Mouse (Mus musculus) induced T-regulatory cell, adult 2 months (primary cell): Measurements from ENCODE around the gene Fam160b1.

Experiments
- DNase-seq: peaks from one replicate; pipeline ENCODE4 v3.0.0-alpha.2; 2012; ENCODE audit warnings: low read depth

The Fam160b1 gene

GRCm38 (mm10) chr19:57344678-57345077, 15.8 kb upstream of the Fam160b1 start:
- no peak for DNase-seq

GRCm38 (mm10) chr19:57349096-57349495, 11.4 kb upstream of the Fam160b1 start:
- DNase-seq = no peak

- DNase-seq = no peak
These were observed 8.0 kb upstream of the Fam160b1 start for GRCm38 (mm10) chr19:57352337-57352935.

- no peak for DNase-seq
These were observed 7.3 kb upstream of the Fam160b1 start for GRCm38 (mm10) chr19:57353228-57353627.

GRCm38 (mm10) chr19:57354050-57354449, 6.4 kb upstream of the Fam160b1 start:
- DNase-seq = no peak

- DNase-seq = no peak
These were observed 5.8 kb upstream of the Fam160b1 start for GRCm38 (mm10) chr19:57354715-57355114.

- DNase-seq = peak; percentile 87
These were observed 4.8 kb upstream of the Fam160b1 start for GRCm38 (mm10) chr19:57355451-57356251.

- peak; percentile 75 for DNase-seq
These were observed 4.2 kb upstream of the Fam160b1 start for GRCm38 (mm10) chr19:57356273-57356672.

GRCm38 (mm10) chr19:57357244-57357643, 3.2 kb upstream of the Fam160b1 start:
- DNase-seq = peak; percentile 64

GRCm38 (mm10) chr19:57357811-57358210, 2.7 kb upstream of the Fam160b1 start:
- DNase-seq = peak; percentile 35

- DNase-seq = peak; percentile 93
These were observed 2.2 kb upstream of the Fam160b1 start for GRCm38 (mm10) chr19:57358322-57358721.

GRCm38 (mm10) chr19:57358836-57359598, 1.5 kb upstream of the Fam160b1 start:
- no peak for DNase-seq

GRCm38 (mm10) chr19:57359701-57360326, 666 bp upstream of the Fam160b1 start:
- no peak for DNase-seq

GRCm38 (mm10) chr19:57361131-57361938, 855 bp downstream of the Fam160b1 start:
- peak; percentile 64 for DNase-seq

- DNase-seq = peak; percentile 42
These were observed 1.4 kb downstream of the Fam160b1 start for GRCm38 (mm10) chr19:57361939-57362307.

- peak; percentile 19 for DNase-seq
These were observed 2.1 kb downstream of the Fam160b1 start for GRCm38 (mm10) chr19:57362586-57362985.

- DNase-seq = peak; percentile 14
These were observed 2.6 kb downstream of the Fam160b1 start for GRCm38 (mm10) chr19:57363076-57363475.

- no peak for DNase-seq
These were observed 3.1 kb downstream of the Fam160b1 start for GRCm38 (mm10) chr19:57363538-57363937.

- DNase-seq = no peak
These were observed 4.6 kb downstream of the Fam160b1 start for GRCm38 (mm10) chr19:57364942-57365673.

- DNase-seq = no peak
These were observed 5.5 kb downstream of the Fam160b1 start for GRCm38 (mm10) chr19:57366007-57366406.

- DNase-seq = no peak
These were observed 6.1 kb downstream of the Fam160b1 start for GRCm38 (mm10) chr19:57366626-57367025.
